Mouse (Mus musculus): ENCODE measurements around the gene Gpc6.

Gene Gpc6

GRCm38 (mm10) chr14:117794874-117795273 is 869.8 kb downstream of the Gpc6 start:
- no peak for DNase-seq (ENCODE audit: low read depth, low spot score)

GRCm38 (mm10) chr14:117796661-117797060 is 871.5 kb downstream of the Gpc6 start:
- no peak for DNase-seq (ENCODE audit: low read depth, low spot score)

DNA sequence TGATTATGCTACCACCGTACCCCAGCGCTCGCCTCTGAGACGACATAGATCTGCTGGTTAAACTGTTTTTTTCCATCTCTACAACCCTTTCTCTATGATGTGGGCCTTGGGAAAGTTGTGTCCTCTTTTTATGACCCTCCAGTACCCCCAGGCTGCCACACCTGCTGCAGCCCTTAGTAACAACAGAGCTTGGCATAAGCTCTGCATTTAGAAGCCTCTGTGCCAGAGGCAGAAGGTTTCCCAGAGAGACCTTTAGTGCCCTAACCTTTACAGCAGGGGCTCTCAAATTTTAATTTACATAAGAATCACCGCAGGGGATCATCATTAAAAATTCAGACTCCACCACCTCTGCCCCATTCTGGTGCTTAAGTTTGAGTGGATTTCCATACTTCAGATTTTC is 875.3 kb downstream of the Gpc6 start:
- no peak for DNase-seq (ENCODE audit: low read depth, low spot score)

- no peak for DNase-seq (ENCODE audit: low read depth, low spot score)
Measured at GRCm38 (mm10) chr14:117807846-117808245, 882.7 kb downstream of the Gpc6 start.

DNA sequence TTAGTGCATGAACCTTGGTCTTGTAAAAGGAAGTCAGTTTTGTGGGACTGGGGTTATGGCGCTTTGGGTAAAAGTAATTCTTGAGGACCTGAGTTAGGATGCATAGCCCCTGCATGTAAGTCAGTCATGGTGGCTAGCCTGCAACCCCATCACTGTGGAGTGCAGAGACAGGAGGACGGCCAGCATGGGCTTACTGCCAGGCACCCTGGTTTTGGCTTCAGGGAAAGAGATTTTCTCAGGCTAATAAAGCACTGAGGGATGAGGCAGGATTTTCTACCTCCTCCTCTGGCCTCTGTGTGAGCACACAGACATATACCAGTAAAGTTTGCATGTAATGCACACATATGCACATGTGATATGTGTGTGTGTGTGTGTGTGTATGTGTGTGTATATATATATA is 883.2 kb downstream of the Gpc6 start:
- no peak for DNase-seq (ENCODE audit: low read depth, low spot score)

DNA sequence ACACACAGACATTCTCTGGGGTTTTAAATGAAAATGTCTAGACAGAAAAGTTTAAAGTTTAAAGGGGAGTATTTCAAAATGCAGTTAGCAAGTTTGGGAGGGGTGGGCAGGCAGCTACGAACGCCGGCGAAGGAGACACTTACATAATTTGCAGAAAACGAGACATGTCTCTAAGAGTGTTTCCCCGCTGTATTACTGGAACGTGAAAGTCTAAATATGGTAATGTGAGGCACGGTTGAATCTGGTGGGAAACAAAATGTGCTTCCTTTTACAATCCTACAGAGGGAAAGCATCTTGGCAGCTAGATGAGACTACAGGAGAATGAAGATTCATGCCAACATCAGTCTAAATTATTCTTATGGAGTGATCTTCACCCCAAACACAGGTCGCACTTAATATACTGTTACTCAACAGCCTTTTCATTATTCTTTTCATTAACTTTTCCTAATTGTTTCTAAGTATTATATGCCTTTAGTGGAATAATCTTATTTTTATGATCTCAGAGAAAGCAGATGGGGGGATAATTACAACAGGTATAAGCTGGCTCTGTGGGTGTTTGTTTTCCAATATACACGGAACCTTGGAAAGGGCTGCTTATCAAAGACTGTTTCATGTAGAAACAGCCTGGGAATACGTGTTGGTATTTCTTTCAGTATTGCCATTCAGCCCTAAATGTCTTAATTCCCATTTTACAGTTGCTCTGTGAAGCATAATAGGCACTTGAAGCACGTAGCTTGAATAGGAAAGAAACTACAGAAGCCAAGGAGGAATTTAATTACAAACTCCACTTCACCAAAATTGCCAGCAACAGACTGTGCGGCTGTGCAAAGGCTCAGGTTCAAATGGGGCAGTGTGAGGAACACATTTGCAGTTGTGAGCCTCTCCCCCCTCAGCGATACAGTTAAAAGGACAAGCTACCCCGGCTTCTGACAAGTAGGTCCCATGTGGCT is 885.5 kb downstream of the Gpc6 start:
- no peak for DNase-seq (ENCODE audit: low read depth, low spot score)

DNA sequence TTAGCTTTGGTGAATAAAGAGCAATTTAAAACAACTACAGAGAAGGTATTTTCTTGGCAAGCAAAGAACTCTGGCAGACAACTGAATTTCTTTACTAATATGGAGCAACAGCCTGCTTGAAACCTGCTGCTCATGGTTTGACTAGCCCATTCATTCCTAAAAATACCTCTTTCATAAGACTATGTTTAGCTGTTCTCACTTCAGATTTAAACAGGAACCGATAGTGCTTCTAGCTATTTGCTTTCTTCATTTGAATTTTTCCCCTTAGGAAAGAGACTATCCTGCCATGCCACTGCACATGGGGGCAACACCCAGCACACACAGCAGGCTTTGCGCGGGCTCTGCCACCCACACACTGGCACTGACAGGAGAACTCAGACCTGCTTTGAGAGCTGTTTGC is 888.4 kb downstream of the Gpc6 start:
- no peak for DNase-seq (ENCODE audit: low read depth, low spot score)

DNA sequence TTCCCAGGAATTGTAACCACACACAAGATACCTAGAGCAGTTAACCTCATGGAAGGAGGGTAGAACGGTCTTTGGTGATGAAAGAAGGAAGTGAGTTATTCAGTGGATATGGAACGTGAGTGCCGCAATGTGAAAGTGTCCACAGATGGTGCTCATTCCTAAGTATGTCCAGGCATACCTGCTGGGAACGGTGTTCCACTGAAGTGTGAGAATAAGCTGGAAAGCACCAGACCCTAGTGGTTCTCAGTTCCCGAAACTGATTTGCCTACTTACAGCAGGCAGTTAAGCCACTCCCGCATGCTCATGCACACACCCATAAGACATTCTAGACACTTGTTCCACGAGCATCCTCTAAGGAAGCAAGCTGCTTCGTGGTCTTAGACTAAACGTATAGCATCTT is 890.9 kb downstream of the Gpc6 start:
- DNase-seq (ENCODE audit: low read depth, low spot score) = no peak

DNA sequence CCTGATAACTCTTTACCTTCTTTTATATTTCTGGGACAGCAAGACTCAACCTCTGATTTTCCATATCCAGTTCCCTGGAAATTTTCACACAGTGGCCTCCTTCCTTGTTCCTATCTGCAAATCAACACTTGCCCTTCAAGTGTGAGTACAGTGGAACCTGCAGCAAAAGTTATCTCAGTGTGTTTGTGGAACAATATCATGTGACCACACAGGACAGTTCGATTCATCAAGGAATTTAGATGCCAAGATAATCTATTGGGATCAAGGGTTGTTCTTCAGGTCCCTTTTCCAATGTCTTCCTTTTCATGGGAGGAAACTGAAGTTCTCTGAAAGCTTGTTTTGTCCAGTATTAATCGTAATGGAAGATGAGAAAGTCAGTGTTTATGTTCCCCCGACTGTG is 891.6 kb downstream of the Gpc6 start:
- no peak for DNase-seq (ENCODE audit: low read depth, low spot score)

GRCm38 (mm10) chr14:117817196-117817595 is 892.1 kb downstream of the Gpc6 start:
- no peak for DNase-seq (ENCODE audit: low read depth, low spot score)

DNA sequence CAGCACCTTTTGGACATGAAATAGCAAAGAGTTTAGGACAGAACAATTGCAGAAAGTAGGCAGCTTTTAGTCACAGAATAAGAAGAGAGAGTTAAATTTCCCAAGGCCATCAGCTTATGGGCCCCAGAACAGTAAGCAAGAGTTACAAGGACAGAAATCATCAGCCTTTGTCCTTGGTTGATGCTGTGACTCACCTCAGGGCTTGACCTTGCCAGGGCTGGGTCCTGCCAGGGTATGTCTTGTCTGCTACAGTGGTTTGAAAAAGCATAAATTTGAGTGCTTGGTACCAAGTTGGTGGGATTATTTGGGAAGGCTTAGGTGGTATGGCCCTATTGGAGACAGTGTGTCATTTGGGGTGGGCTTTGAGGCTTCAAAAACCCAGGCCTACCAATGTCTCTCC is 899.4 kb downstream of the Gpc6 start:
- no peak for DNase-seq (ENCODE audit: low read depth, low spot score)

GRCm38 (mm10) chr14:117826294-117827046 is 901.4 kb downstream of the Gpc6 start:
- DNase-seq (ENCODE audit: low read depth, low spot score) = no peak

DNA sequence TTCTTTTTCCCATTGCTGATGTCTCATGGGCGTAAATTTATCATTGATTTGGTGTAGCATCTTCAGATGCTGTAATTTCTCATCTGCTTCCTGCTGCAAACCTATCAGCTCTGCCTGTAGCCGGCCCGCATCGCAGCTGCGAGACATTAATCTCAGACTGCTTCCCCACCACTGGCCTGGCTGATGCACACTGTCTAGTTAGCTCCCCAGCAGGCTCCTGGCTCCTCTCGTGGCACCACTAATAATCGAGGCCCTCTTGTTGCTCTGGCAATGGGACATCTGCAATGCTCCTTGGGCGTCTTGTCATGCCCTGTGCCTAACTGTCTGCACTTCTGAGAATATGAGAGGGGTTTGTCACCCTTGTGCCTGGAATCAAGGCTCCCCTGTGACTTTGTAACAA is 906.2 kb downstream of the Gpc6 start:
- DNase-seq (ENCODE audit: low read depth, low spot score) = no peak

DNA sequence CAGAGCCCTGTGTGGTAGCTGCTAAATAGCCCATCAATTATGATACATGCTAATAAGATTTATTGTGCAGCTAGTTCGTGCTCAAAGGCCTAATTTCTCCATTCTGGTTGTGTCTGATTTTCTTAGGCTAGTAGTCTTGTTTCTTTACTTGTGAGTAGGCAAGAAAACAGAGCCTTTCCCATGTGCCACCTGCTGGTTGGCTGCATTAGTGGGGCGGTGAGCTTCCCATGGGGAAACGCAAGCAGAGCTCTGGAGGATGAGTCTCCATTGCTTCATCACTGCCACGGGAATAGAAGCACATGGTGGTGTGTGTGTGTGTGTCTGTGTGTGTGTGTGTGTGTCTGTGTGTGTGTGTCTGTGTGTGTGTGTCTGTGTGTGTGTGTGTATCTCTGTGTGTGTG is 906.6 kb downstream of the Gpc6 start:
- no peak for DNase-seq (ENCODE audit: low read depth, low spot score)

GRCm38 (mm10) chr14:117835506-117835905 is 910.4 kb downstream of the Gpc6 start:
- DNase-seq (ENCODE audit: low read depth, low spot score) = no peak

DNA sequence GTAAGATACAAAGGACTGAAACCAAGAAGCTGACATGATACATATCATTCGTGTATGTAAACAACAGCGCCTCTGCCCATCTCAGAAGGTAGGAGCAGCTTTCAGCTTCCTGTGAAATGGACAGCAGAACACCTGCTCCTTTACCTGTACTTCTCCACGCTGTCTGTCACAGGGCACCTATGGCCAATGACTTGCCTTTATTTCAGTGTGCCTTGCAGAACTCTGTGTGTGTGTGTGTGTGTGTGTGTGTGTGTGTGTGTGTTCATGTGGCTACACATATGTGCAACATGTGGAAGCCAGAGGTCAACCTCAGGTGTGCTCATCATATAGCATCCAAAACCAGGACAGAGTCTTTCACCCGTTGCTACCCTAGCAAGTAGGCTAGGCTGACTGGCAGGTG is 911.9 kb downstream of the Gpc6 start:
- no peak for DNase-seq (ENCODE audit: low read depth, low spot score)

- DNase-seq (ENCODE audit: low read depth, low spot score) = no peak
Measured at GRCm38 (mm10) chr14:117837715-117838114, 912.6 kb downstream of the Gpc6 start.

DNA sequence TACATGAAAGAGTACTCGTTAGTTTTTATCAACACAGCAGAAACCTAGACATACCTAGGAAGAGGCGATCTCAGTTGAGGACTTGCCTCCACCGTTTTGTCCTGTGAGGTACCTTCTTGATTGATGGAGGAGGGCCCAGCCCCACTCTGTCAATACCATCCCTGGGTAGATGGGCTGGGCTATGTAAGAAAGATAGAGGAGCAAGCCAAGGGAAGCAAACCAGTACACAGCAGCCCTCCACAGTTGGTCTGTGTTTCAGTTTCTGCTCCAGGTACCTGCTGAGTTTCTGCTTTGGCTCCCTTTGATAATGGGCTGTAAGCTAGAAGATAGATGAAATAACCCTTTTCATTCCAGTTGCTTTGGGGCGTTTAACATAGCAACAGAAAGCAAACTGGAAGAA is 916.1 kb downstream of the Gpc6 start:
- no peak for DNase-seq (ENCODE audit: low read depth, low spot score)

DNA sequence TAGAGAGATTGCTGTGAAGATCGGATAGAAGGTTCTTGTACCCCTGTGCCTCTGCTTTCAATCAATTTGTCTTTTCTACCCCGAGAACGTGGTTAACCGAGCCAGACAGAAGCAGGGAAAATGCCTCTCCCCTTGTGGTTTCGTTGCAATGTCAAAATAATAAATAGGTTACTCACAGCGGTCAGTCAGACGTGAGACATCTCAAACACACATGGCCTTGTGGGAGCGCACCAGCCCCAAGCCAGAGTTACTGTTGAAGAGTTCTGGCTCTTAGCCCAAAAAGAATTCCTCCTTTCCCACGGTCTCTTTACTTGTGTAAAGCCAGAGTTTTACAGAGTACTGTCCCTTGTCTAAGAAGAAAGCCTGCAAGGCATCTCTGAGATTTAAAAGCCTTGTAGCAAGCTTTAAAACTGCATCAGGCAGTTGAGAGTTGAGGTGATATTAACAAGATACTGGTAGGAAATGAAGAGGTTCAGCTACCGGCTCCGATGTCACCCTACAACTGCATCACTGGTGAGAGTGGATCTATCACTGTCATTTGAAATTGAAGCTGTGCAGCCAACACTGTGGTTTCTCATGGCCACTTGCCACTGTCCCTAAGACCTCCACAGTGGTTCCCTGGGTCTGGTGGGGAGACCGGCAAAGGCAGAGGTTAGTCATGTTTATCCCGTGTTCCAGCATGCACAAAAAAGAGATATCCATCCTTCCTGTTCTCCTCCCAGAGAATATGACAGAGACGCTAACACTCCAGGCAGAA is 916.9 kb downstream of the Gpc6 start:
- DNase-seq (ENCODE audit: low read depth, low spot score) = no peak

- no peak for DNase-seq (ENCODE audit: low read depth, low spot score)
Measured at GRCm38 (mm10) chr14:117849591-117850505, 924.7 kb downstream of the Gpc6 start.

- no peak for DNase-seq (ENCODE audit: low read depth, low spot score)
Measured at GRCm38 (mm10) chr14:117852266-117852665, 927.2 kb downstream of the Gpc6 start.

All from brain, embryonic 18.5 days (tissue).